Mouse (Mus musculus): ENCODE data around the gene Thumpd3. TPM values are rescaled to one million over a fixed set of nuclear protein-coding genes. Genes with fewer than 3 reads are reported as not detected.

Gene Thumpd3
- polyA plus RNA-seq (2012; rRNA removed; ENCODE audit: low replicate concordance): 3.7 and 9.3 TPM in 2 replicates

DNA sequence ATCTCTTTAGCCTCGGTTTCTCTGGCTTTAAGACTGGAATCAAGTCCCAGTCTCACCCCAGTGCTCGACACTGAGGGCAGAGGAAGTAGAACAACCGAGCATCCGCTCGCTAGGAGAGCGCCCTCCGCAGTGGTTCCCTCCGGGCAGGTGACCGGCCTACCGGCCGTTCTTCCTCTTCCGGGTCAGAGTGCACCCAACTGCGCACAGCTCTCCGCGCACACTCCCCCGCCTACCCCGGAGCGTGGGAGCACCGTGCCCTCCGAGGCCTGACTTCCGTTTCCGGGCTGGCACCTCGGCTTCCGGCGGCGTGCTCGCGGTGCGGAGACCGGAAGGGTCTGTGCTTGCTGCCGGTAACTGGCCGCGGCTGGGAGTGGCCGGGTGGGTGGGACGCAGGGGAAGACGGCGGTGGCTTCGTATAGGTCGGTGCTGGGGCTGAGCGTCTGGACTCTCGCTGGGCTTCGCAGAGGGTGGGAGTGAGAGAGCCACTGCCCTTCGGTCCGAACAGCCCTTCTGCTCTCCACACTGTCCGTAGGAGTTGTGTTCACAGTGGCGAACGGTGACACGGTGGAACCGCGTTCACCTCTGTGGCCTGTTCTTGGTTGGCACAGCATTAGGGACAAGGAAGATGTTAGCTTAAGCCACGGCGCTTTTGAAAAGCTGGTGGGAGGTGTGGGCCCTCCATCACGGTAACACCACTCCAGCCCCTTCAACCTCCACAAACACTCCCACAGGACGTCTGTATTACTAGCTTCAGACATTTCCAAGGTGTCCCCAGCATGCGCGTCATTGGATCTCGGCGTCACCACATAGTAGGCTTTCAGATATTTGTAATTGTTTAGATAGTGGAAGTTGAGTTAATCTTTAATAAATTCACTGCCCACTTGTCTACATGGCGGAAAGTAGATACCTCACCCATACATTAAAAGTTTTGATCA is at the start of gene Thumpd3:
Thumpd3 (plus strand) TSS at position 185 of the 935 bp plus-strand sequence.

DNA sequence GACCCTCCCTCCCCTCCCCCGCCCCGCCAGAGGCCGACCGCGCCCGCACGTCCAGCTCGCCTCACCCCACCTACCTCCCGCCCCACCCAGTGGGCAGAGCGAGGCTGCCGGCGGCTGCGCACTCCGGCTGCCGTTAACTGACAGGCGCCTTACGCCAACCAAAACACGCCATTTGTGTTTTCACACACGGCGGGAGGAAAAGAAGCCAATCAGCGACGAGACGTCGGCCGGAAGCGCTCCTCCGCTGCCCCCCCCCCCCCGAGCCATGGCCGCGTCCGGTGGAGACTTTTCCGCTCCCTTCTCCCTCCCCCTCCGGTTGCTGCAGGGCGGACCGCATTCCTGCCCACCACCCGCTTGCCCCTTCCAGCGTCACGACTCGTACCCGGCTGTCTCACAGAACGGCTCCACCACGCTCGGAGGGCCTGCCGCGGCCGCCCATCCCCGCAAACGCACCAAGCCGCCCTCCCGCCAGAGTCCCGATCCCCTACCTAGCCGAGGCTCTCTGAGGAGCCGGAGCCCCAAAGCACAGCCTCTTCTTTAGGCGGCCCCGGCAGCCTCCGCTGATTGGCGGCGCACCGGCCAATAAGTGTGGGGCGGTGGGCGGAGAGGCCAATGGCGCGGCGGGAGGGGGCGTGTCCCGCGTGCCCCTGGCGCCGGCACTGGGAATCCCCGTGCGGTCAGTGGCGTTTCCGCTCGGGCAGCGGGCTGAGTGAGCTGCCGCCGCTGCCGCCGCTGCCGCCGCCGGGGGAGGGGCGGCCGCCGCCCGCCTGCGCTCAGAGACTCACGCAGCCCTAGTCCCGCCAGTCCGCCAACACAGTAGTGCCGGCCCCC is 30.9 kb downstream of the Thumpd3 start, which contains the start of gene Setd5:
Setd5 (plus strand) TSS at position 680 of the 831 bp plus-strand sequence.

Other genes with a start within 250 kb of the Thumpd3 start
- gene Srgap3, start 99.0 kb upstream of the Thumpd3 start, polyA plus RNA-seq (2012; rRNA removed; ENCODE audit: low replicate concordance): 3.3 and 3.5 TPM in 2 replicates
- 28.5 and 36.3 TPM in 2 replicates for gene Setd5, start 31.1 kb downstream of the Thumpd3 start, polyA plus RNA-seq (2012; rRNA removed; ENCODE audit: low replicate concordance)
- 0.50 and 0.57 TPM in 2 replicates for gene Lhfpl4, start 149.2 kb downstream of the Thumpd3 start, polyA plus RNA-seq (2012; rRNA removed; ENCODE audit: low replicate concordance)
- 42.5 and 61.5 TPM in 2 replicates for gene Mtmr14, start 191.6 kb downstream of the Thumpd3 start, polyA plus RNA-seq (2012; rRNA removed; ENCODE audit: low replicate concordance)
- gene Cpne9, start 236.1 kb downstream of the Thumpd3 start, polyA plus RNA-seq (2012; rRNA removed; ENCODE audit: low replicate concordance): 0.19 and 0.29 TPM in 2 replicates